Mouse (Mus musculus) CH12.LX (cell line): ENCODE results near the gene Fgfr2. TPM values are rescaled to one million over a fixed set of nuclear protein-coding genes. Genes with fewer than 3 reads are reported as not detected.
A peak's percentile ranks its signal among the peaks of the same experiment; 100 is the strongest.

Experiments used
- DNase-seq: peaks from one replicate; pipeline ENCODE4 v3.0.0-alpha.2; 2013; ENCODE audit errors: extremely low read depth
- H3K27ac ChIP-seq: 2 replicates; pipeline ENCODE4 v1.5.1; 2012; ENCODE audit warnings: low read depth, mild to moderate bottlenecking, control low read depth, moderate library complexity; ENCODE audit not compliant: insufficient read depth
- H3K27me3 ChIP-seq: replicated peaks from 2 replicates; pipeline ENCODE3; 2012; ENCODE audit warnings: inconsistent platforms
- H3K36me3 ChIP-seq, 2 experiments: replicated peaks in 1 of 2; 2 replicates each; pipeline versions ENCODE3 to v1.6.1; 2012; ENCODE audit warnings: inconsistent platforms in 1 of 2, low read length in 1 of 2, mild to moderate bottlenecking in 1 of 2, mixed read lengths in 1 of 2, moderate library complexity in 1 of 2; ENCODE audit not compliant: control insufficient read depth in 1 of 2, insufficient read depth in 1 of 2
- H3K4me1 ChIP-seq, 2 experiments: 2 replicates each; pipeline ENCODE4 v1.6.1; 2012; ENCODE audit warnings: inconsistent platforms in 1 of 2, moderate library complexity in 1 of 2; ENCODE audit not compliant: insufficient read depth in 2 of 2, control insufficient read depth in 1 of 2
- H3K4me2 ChIP-seq: 2 replicates; pipeline ENCODE4 v1.6.1; 2012; ENCODE audit warnings: low read depth, mild to moderate bottlenecking, control low read depth; ENCODE audit not compliant: poor library complexity, insufficient read depth, severe bottlenecking
- H3K4me3 ChIP-seq, 3 experiments: fragments of 150-350 bp in 1 of 3; sonication (generic) in 1 of 3; replicated peaks in 1 of 3; 2 replicates each; pipeline versions ENCODE3 to v1.5.1; 2011 to 2012; ENCODE audit warnings: low read depth in 2 of 3, low read length in 2 of 3, mild to moderate bottlenecking in 2 of 3, moderate library complexity in 2 of 3, control low read depth in 1 of 3, improper control_type of control experiment in 1 of 3, inconsistent platforms in 1 of 3, mixed read lengths in 1 of 3; ENCODE audit not compliant: poor library complexity in 1 of 3
- H3K79me2 ChIP-seq: replicated peaks from 2 replicates; pipeline ENCODE4 v1.6.1; 2012; ENCODE audit warnings: mild to moderate bottlenecking, moderate library complexity; ENCODE audit not compliant: control insufficient read depth, poor library complexity, insufficient read depth, severe bottlenecking; ENCODE audit errors: extremely low read depth
- H3K9ac ChIP-seq: 2 replicates; pipeline ENCODE4 v1.6.1; 2012; ENCODE audit warnings: low read depth, mild to moderate bottlenecking, control low read depth, moderate library complexity; ENCODE audit not compliant: insufficient read depth
- H3K9me3 ChIP-seq: replicated peaks from 2 replicates; pipeline ENCODE3; 2012; ENCODE audit warnings: low read length, inconsistent platforms, mixed read lengths
- BHLHE40 ChIP-seq: IDR thresholded peaks from 2 replicates; pipeline ENCODE4 v1.6.1; 2011; ENCODE audit warnings: mild to moderate bottlenecking, low read depth, low read length, improper control_type of control experiment
- CHD1 ChIP-seq: IDR thresholded peaks from 2 replicates; pipeline ENCODE4 v1.6.1; 2012; ENCODE audit warnings: low read depth, low read length, improper control_type of control experiment, inconsistent platforms
- CHD2 ChIP-seq: IDR thresholded peaks from 2 replicates; pipeline ENCODE4 v1.6.1; 2011; ENCODE audit warnings: low read length, improper control_type of control experiment
- CTCF ChIP-seq, 2 experiments: IDR thresholded peaks in 1 of 2; conservative IDR thresholded peaks in 1 of 2; 2 replicates each; pipeline ENCODE4 v1.5.1; 2011 to 2012; ENCODE audit warnings: low read depth in 2 of 2, low read length in 2 of 2, improper control_type of control experiment in 1 of 2, inconsistent platforms in 1 of 2, mild to moderate bottlenecking in 1 of 2, moderate library complexity in 1 of 2
- ELF1 ChIP-seq: IDR thresholded peaks from 2 replicates; pipeline ENCODE4 v1.6.1; 2014; ENCODE audit warnings: low read depth, mild to moderate bottlenecking, inconsistent platforms, low read length, improper control_type of control experiment
- ETS1 ChIP-seq: conservative IDR thresholded peaks from 2 replicates; pipeline ENCODE4 v1.6.1; 2012; ENCODE audit warnings: low read depth, mild to moderate bottlenecking, inconsistent platforms, low read length, improper control_type of control experiment, moderate library complexity
- GABPA ChIP-seq: IDR thresholded peaks from 2 replicates; pipeline ENCODE4 v1.6.1; 2012; ENCODE audit warnings: low read depth, low read length, improper control_type of control experiment, inconsistent platforms; ENCODE audit not compliant: insufficient replicate concordance
- IRF4 ChIP-seq: IDR thresholded peaks from 2 replicates; pipeline ENCODE4 v1.6.1; 2014; ENCODE audit warnings: low read depth, mild to moderate bottlenecking, inconsistent platforms, low read length, improper control_type of control experiment
- JUND ChIP-seq: conservative IDR thresholded peaks from 2 replicates; pipeline ENCODE4 v1.6.1; 2011; ENCODE audit warnings: low read depth, low read length, improper control_type of control experiment
- MAX ChIP-seq: IDR thresholded peaks from 2 replicates; pipeline ENCODE4 v1.6.1; 2011; ENCODE audit warnings: low read length, improper control_type of control experiment
- MEF2A ChIP-seq: IDR thresholded peaks from 2 replicates; pipeline ENCODE4 v1.6.1; 2014; ENCODE audit warnings: low read depth, mild to moderate bottlenecking, inconsistent platforms, low read length, improper control_type of control experiment, borderline replicate concordance
- POLR2A ChIP-seq: IDR thresholded peaks from 2 replicates; pipeline ENCODE4 v1.6.1; 2011; ENCODE audit warnings: low read depth, mild to moderate bottlenecking, improper control_type of control experiment, low read length
- RAD21 ChIP-seq: IDR thresholded peaks from 2 replicates; pipeline ENCODE4 v1.6.1; 2011; ENCODE audit warnings: low read depth, mild to moderate bottlenecking, low read length, improper control_type of control experiment, moderate library complexity
- RCOR1 ChIP-seq: conservative IDR thresholded peaks from 2 replicates; pipeline ENCODE4 v1.6.1; 2012; ENCODE audit warnings: low read depth, mild to moderate bottlenecking, inconsistent platforms, low read length, improper control_type of control experiment
- SIN3A ChIP-seq: IDR thresholded peaks from 2 replicates; pipeline ENCODE4 v1.6.1; 2012; ENCODE audit warnings: low read length, improper control_type of control experiment, inconsistent platforms
- SMC3 ChIP-seq: IDR thresholded peaks from 2 replicates; pipeline ENCODE4 v1.6.1; 2011; ENCODE audit warnings: low read depth, low read length, improper control_type of control experiment
- TBP ChIP-seq: conservative IDR thresholded peaks from 2 replicates; pipeline ENCODE4 v1.6.1; 2011; ENCODE audit warnings: low read depth, low read length, improper control_type of control experiment
- TCF12 ChIP-seq: IDR thresholded peaks from 2 replicates; pipeline ENCODE4 v1.6.1; 2014; ENCODE audit warnings: low read depth, mild to moderate bottlenecking, inconsistent platforms, low read length, improper control_type of control experiment
- ZC3H11A ChIP-seq: IDR thresholded peaks from 2 replicates; pipeline ENCODE4 v1.6.1; 2012; ENCODE audit warnings: low read depth, mild to moderate bottlenecking, inconsistent platforms, low read length, improper control_type of control experiment
- ZMIZ1 ChIP-seq: IDR thresholded peaks from 2 replicates; pipeline ENCODE4 v1.6.1; 2012; ENCODE audit warnings: low read depth, mild to moderate bottlenecking, inconsistent platforms, low read length, improper control_type of control experiment
- ZNF384 ChIP-seq: IDR thresholded peaks from 2 replicates; pipeline ENCODE4 v1.6.1; 2012; ENCODE audit warnings: low read depth, low read length, improper control_type of control experiment, inconsistent platforms
- dilution Hi-C: fragments of 300-500 bp; cut with MboI; formaldehyde crosslinking; loops from 2 replicates; pipeline ENCODE4 v1.14.3; 2020; ENCODE audit warnings: low sequenced_read_pairs; ENCODE audit not compliant: extremely low pct_unique_long_range_greater_than_20kb, extremely low pct_ligation_motif_present
- in situ Hi-C: fragments of 300-500 bp; cut with MboI; formaldehyde crosslinking; loops from 3 replicates; pipeline ENCODE4 v1.14.3; 2019; ENCODE audit warnings: low sequenced_read_pairs, low pct_ligation_motif_present, low pct_unique_long_range_greater_than_20kb, mixed read lengths
- polyA plus RNA-seq: library from polyadenylated mRNA; unstranded; fragments of >175 nt; gene quantifications from 2 replicates; pipeline ENCODE4 v1.2.1, GENCODE M21; 2012; ENCODE audit warnings: low read depth; ENCODE audit not compliant: insufficient read length
- total RNA-seq, 2 experiments: library from RNA; depleted of rRNA; stranded (reverse); fragments of 300-350 nt in 1 of 2; fragments of >200 nt in 1 of 2; gene quantifications; 2 replicates each; pipeline ENCODE4 v1.2.3; 2012 to 2014

The Fgfr2 gene
- total and polyA plus RNA-seq, 3 experiments = not detected

DNA sequence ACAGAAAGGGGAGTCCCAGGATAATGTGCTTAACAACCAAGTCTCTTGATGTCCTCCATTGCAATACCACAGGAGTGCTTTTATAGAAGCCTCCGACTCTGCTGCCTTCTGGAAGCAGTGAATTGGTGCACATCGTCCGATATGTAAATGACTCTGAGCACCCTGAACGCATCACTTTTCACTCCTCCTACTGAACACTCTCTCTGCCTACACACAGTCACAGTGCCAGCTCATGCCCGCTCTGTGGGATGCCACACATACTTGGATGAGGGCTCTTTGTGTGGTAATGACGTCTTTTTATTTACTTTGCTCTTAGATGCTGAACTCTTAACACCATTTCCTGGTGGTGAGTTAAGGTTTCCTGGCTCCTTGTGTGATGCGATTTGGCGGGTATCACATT lies 1936.1 kb downstream of the Fgfr2 start:
- H3K4me3 ChIP-seq = no peak overlapping the region
- H3K9ac ChIP-seq = no peak overlapping the region
- peaks cover 76% of the 10 kb centered on the region for H3K27me3 ChIP-seq
- no peaks in the 10 kb centered on the region for H3K79me2 ChIP-seq
- no peaks in the 10 kb centered on the region for H3K4me1 ChIP-seq
- H3K4me2 ChIP-seq = no peak overlapping the region
- DNase-seq = no peak
- no peaks in the 10 kb centered on the region for H3K9me3 ChIP-seq
- no peak overlapping the region for H3K27ac ChIP-seq
- TF ChIP-seq TCF12 (no peak), ELF1 (no peak), CHD2 (no peak), JUND (no peak), BHLHE40 (no peak), SIN3A (no peak), ZC3H11A (no peak)
- dilution Hi-C loops (no loop called here), in situ Hi-C loops (no loop called here)
- no peaks in the 10 kb centered on the region for H3K36me3 ChIP-seq

DNA sequence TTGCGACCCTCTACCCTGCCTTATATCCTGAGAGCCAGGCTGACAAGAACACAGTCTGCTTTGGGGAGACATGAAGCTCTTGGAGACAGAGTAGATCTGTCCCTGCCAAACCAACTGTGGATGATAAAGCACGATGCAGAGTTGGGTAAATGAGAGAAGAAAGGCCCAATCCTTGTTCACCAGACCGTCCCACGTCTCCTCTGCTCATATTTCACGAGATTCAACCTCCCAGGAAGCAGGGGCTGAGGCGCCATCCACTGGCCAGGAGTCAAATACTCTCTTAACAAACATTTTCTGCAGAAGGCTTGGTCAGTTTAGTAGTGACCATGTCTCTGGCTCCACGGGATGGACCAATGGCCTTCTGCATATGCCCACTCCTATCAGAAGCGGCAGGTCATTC lies 1938.8 kb downstream of the Fgfr2 start:
- H3K9ac ChIP-seq = no peak overlapping the region
- dilution Hi-C loops = no loop called here
- no peak overlapping the region for H3K4me2 ChIP-seq
- no peak overlapping the region for H3K27ac ChIP-seq
- H3K4me1 ChIP-seq = no peaks in the 10 kb centered on the region
- no peak overlapping the region for H3K4me3 ChIP-seq
- no peak for TF ChIP-seq SIN3A
- no peak for TF ChIP-seq IRF4
- no peak for TF ChIP-seq MAX
- TF ChIP-seq TBP = no peak
- TF ChIP-seq CHD1 = no peak
- no peak for TF ChIP-seq RCOR1
- no peak for TF ChIP-seq POLR2A
- TF ChIP-seq ELF1 = no peak
- TF ChIP-seq ZMIZ1 = no peak
- H3K36me3 ChIP-seq = no peaks in the 10 kb centered on the region
- no peaks in the 10 kb centered on the region for H3K79me2 ChIP-seq
- H3K27me3 ChIP-seq = peaks cover 78% of the 10 kb centered on the region
- DNase-seq = no peak
- in situ Hi-C loops = no loop called here
- H3K9me3 ChIP-seq = no peaks in the 10 kb centered on the region

DNA sequence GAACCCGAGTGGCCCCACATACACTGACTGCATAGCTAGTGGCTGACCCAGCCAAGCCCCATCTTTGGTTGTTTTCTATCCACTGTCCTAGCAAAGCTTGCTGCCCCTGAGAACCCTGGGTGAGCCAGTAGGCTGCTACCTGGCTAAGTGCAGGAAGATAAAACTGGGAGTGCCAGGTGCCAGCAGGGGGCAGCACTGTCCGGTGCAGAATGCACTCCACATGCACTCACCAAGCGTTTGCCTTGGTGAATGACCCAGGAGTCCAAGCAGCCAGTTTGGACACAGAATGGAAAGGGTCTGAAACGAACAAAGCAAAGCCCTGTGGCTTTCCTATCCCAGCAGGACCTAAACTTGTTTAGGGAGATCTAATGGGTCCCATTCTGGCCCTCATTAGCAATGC lies 1940.5 kb downstream of the Fgfr2 start:
- dilution Hi-C loops (no loop called here), in situ Hi-C loops (no loop called here)
- Histone ChIP-seq H3K79me2 (no peaks in the 10 kb centered on the region), H3K4me3 (no peak overlapping the region), H3K9ac (no peak overlapping the region), H3K27me3 (peaks cover 78% of the 10 kb centered on the region), H3K4me1 (no peaks in the 10 kb centered on the region), H3K27ac (no peak overlapping the region), H3K36me3 (no peaks in the 10 kb centered on the region), H3K4me2 (no peak overlapping the region), H3K9me3 (no peaks in the 10 kb centered on the region)
- peak; percentile 51 for DNase-seq
- no peak for TF ChIP-seq CHD1
- TF ChIP-seq IRF4 = peak; percentile 71; the same call in 1 of the 2 replicates
- no peak for TF ChIP-seq POLR2A
- TF ChIP-seq ETS1 = no peak
- TF ChIP-seq CTCF (conservative IDR thresholded peaks at IDR 0.05 in 1 of 2, IDR thresholded peaks at IDR 0.05 in 1 of 2; ENCODE audit: low read depth in 2 of 2, low read length in 2 of 2) = peak; percentile 74 to 75
- TF ChIP-seq ZNF384 = no peak
- TF ChIP-seq RCOR1 = no peak
- TF ChIP-seq ZC3H11A = no peak
- no peak for TF ChIP-seq MEF2A
- TF ChIP-seq SMC3 = peak; percentile 53
- peak; percentile 55 for TF ChIP-seq RAD21
- no peak for TF ChIP-seq GABPA
